Mouse (Mus musculus): ENCODE measurements at regions not wholly inside any gene's neighbourhood (a gene's known extent, or its start where the extent isn't known, plus 50 kb on each side); places are given as distances from the start of the nearest gene placed in this dataset.

DNA sequence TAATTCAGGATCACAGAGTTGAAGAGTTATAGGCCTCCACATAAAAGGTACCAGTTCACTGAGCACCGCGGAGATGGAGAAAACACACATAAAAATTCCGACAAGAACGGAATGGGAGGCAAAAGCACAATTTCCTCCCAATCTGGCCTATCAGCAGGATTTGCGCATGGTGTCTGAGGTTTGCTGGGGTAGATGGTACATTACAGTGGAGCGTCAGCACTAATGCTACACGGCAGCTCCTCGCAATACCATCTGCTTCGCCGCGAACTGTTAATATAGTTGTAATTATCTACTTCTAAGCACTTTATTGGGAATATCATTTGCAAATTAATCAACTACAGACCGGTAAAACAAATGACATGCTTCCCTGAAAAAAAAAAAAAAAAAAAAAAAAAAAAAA lies 304.2 kb upstream of the Ppargc1a start:
- TF ChIP-seq CTCF (conservative IDR thresholded peaks at IDR 0.05; ENCODE audit: low read length) (no peak), POU5F1 (IDR thresholded peaks at IDR 0.05; ENCODE audit: borderline replicate concordance, low read length) (no peak)

All from E14TG2a.4 (cell line).